Mouse (Mus musculus) liver (tissue): ENCODE measurements at regions not wholly inside any gene's neighbourhood (a gene's known extent, or its start where the extent isn't known, plus 50 kb on each side); places are given as distances from the start of the nearest gene placed in this dataset.

Experiments
- DNase-seq: peaks from one replicate; pipeline ENCODE4 v3.0.0-alpha.2; 2020; ENCODE audit warnings: mixed read lengths

DNA sequence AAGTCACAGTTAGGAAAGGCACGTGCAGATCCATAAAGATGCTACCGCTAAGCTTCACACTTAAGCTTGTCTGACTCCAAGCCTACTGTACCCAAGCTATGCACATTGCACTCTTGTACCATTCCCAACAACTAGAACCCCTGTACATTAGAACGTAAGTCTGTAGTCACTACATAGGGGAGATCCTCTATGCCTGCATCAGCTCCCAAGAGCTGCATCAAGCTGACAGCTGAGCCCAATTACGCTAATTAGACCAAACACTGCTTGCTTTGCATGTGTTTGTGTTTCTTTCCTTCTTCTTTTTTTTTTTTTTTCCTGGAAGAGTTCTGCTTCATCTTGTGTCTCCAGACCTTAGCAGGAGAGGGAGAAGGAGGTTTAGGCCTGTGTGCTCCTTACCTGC is 641.5 kb upstream of the Sox9 start:
- no peak for DNase-seq

DNA sequence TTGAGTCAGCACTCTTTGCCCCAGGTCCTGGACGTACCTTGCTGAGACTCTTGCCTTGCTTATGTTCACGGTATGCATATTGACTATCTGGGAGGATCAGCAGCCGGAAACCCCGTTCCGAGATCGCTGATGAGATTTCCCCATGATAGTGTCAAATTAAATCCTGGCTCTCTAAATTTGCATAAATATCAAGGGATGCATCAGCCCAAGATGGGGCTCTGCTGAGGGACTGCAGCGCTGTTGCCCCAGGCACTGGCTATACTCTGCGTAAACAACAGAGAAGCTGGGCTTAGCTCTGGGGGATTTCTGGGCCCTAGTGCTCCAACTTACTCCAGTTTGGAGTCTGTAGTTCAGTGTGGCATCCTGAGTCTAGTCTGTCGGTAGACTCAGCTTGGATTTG is 641.1 kb upstream of the Sox9 start:
- DNase-seq: no peak

- DNase-seq: no peak
These were observed 630.0 kb upstream of the Sox9 start for GRCm38 (mm10) chr11:112152051-112152450.

- no peak for DNase-seq
These were observed 628.8 kb upstream of the Sox9 start for GRCm38 (mm10) chr11:112153198-112153597.

DNA sequence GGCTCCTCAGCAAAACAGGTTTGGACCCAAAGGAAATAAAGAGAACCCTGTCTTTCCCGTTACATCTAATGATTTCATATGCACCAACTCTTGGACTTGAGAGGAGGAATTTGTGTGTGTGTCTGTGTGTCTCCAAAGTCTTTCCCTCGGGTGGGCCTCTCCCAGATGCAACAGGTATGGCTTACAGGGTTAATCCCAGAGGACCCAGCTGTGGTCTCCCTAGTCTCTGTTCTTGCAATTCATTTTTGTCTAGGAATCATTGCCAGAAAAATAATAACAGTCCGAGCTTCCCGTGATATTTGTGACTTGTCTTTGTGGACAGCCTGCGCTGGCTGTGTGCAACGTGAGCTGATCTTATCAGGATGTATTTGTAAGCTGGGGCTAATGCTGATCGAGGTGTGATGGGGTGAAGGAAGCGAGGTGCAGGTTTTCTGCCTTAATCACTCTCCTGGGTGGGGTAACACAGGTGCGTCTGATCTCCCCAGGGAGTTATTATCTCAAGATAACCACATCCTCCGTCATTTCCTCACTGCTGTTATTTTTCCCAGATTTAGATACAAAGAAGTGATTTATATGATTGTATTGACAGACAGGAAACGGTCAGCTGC is 627.2 kb upstream of the Sox9 start:
- no peak for DNase-seq

- no peak for DNase-seq
These were observed 626.6 kb upstream of the Sox9 start for GRCm38 (mm10) chr11:112155339-112155955.

DNA sequence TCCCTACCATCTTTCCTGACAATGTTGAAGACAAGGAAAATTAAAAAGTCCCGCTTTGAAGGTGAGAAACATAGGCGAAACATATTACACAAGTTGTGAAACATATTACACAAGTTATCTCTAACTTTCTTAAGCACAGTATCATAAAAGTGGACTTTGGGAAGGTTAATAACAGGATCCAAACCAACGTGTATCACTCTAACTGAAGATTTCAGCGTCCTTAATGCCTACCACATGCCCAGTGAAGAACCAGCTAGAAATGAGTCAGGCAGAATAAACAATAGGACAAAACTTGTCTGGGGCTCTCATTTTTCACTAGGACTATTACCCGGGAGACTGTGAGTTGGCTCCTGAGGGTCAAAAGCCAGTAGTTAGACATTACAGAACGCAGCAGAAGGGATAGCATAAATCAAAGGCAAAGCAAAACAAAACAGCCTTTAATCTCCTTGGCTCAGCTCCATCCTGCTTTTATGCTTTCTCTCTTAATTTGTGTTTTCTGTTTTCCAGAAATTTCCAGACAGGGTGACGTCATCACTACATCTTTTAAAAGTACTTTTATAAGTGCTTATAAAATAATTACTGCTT is 618.3 kb upstream of the Sox9 start:
- DNase-seq: no peak

DNA sequence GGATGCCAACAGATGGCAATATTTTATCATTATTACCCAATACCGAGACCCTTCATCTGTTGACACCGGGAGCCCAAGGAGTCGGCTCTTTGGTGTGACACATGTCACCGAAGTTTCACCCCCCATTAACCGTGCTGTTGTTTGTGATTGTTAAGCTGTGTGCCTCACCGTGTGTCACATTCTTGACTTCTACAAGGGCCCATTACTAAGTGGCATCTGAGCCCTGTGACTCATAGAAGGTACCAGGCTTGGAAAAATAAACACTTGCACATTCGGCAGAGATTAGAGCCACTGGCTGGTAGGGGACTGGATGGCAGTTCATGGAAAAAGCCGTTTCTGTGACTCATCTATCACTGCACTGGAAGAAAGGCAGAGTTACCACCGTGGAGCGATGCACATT is 608.4 kb upstream of the Sox9 start:
- DNase-seq: no peak

- DNase-seq: no peak
These were observed 606.7 kb upstream of the Sox9 start for GRCm38 (mm10) chr11:112175302-112175701.

DNA sequence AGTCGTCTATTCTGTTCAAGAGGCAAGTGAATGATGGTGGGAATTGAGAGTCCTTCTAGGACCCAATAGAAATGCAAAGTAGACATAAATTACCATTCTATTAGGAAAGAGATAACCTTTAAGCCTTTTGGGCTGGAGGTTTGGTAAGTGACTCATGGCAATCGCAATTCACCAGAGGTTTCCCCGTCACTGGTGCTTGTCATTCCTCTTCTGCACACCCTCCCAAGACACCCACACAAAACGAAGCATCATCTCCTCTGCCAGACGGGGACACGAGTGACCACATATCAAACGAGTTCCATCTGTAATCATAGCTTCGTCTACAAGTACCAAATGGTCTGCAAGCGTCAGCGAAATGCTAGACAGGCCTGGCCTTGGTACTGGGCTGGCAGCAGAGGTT is 601.4 kb upstream of the Sox9 start:
- no peak for DNase-seq

GRCm38 (mm10) chr11:112197620-112198268 is 584.3 kb upstream of the Sox9 start:
- no peak for DNase-seq

- DNase-seq: no peak
These were observed 577.5 kb upstream of the Sox9 start for GRCm38 (mm10) chr11:112204561-112204960.

- peak; percentile 15 for DNase-seq
These were observed 572.6 kb upstream of the Sox9 start for GRCm38 (mm10) chr11:112209414-112209813.

DNA sequence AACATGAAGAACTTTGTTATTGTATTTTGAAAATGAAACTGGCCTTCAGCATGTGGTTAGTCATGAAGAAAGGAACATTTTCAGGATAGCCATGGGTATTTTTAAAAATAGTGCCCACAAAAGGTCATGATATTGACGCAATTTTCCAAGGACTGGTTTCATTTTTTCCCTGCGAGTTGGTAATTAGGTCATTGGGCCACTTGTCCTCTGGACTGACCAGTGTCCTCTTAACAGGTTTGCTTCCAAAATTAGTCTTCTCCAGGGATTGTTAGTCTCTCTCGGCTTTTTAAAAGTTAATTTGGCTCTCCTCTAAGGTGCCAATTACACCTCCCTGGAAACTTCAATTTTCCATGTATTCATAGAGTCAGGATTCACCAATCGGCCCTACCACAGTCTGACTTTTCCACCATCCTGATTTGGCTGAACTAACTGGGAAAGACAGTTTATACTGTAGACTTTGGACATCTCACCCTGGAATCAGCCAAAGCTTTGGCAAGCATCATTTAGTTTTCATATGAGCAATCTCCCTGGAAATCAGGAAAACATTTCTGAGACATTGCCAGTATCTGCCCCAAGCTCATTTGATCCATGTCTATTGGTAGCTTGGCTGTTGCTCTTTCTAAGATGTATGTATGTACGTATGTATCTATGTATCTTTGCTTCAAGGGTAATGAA is 562.8 kb upstream of the Sox9 start:
- DNase-seq: no peak

DNA sequence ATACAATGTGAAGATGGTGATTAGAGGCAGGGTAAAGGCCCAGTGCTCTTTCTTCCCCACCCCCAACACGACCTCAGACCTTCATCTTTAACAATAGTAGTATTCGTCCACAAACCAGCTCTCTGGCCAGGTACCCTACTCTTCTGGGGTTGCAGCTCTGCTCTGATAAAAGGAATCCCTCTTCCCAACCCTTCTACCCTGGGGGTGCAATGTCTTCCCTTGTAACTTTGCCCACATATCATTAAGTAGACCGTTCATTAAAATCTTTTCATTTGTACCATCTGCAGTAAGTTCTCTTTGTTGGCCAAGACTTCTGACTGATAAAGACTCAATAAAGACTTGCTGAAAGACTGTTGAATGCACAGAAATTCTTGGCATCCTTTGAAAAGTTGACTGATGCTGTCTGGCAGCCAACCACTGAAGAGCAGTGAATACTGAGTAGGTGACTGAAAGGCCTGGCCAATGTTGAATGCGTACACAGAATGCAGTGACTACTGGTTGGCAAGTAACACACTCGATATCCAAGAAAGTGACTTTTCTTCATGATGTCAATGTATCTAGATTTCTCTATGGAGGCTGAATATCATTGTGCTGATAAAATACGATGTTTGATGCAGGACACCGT is 547.4 kb upstream of the Sox9 start:
- no peak for DNase-seq

DNA sequence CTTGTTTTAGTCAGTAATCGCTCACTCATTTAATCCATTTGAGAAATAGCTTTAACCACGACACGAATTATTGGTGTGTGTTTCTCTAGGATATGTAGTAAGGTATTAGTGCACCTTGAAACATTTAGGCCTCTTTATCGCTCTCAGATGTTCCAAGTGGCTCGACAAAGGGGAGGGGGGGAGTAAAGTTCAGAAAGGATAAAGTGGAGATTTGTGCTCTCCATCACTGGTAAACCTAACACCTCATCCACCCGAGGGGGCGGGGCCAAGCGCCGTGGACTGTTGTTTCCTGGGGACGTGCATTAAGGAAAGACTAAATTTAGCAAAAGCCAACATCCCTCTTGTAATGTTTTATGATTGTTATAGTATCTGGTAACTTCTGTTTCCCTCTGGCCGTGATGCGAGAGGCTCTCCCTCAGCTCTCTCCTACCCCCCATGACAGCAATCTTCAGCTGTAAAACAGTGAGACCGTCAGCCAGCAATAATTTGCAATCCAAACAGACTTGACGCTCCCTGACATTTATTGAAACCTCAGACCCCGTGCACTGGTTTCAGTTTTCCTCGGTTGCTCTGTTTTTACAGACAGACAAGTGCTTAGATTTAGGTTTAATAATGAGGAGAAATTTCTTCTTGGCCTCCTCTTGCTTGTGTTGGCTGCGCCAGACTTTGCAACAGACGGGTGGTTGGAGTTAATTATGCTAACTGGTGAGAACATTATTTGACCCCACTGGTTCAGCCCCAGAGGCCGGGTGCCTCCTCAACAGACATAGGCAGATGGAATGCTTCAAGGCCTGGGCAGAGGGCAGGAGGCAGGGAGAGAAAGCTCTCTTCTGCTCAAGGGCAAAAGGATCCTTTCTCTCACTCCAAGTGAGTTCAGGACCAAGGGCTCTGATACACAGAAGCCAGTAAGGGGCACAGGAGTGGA is 542.8 kb upstream of the Sox9 start:
- peak; percentile 3 for DNase-seq

DNA sequence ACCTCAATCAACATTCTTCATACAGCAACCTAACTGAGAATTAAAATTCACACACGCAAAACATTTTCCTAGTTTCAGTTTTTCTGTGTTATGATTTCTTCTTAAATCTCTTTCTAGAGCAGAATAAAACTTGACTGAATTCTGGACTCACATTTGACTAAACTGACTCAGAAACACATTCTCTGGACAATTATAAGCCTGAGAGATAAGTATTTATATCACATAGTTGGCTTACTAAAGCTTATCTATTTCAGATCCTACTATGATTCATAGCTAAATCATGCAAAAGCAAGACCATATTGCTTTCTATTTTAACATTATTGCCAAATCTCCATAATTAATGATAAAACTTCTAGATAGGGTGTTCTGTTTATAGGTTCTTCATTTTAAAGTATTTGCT is 529.5 kb upstream of the Sox9 start:
- no peak for DNase-seq

DNA sequence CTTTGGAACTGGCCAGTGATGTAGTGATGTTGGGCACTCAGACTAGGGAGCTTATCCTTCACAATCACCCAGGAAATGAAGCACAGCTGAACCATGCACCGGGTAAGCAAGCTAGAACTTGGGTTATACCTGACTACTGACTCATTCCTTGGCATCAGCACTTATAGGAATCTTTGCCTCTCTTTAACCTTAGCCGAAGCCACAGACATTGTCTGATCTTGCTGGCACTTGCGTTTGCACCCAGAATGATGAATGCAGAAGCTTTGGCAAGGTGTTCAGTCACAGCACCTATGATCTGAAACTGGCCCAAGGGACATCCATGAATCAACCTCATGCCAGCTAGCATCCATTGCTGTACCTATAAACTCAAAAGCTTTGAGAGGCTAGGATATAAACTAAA is 529.0 kb upstream of the Sox9 start:
- no peak for DNase-seq

GRCm38 (mm10) chr11:112256326-112256725 is 525.7 kb upstream of the Sox9 start:
- no peak for DNase-seq

DNA sequence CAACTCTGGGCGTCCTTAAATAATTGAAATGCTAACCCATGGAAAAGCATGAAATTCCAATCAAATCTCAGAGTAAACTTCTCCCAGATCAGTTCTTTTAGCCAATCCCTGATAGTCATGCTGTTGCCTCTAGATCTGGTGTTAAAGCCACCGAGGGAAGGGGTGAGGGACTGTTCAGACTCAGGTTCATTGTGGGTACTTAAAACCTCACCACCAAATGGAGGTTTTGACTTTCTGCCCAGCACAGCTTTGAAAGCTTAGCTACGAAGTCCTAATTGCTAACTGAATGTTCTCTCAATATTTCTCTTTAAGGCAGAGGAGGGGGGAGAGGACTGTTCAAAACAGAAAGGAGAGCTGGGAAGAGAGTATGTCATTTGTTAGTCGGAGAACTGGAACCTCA is 517.9 kb upstream of the Sox9 start:
- DNase-seq: no peak

DNA sequence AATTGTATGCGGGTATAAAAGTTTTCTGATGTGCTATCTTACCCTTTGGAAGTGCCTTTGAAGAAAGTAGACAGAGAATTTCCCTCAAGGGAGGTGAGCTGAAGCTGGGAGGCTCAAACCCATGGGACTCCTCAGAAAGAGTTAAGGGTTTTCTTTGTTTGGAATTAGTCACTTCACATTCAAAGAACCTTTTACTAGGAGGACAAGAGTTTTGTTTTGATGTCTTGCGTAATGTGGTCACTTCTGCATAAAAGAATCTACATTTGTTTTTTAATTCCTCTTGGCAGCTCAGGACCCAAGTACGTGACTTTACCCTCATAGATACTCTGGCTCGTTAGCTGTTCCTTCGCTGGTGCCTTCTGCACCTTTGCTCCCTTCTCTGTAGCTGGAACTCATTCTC is 511.1 kb upstream of the Sox9 start:
- DNase-seq: no peak

DNA sequence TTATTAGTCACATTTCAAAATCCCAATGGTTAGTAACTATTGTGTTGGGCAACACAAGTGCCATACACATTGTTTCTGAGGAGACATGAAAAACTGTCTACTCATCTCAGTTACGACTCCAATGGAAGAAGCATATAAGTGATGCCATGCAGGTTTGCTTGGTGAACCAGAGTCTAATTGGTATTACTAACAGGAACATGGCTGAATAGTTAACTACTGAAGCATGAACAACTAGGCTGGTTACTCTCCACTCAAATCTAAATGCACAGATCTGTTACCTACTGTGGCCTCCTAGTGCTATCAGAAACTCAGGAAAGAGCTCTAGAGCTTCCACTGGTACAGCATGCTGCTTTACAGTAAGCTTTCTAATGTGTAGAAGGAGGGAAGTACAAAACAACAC is 503.5 kb upstream of the Sox9 start:
- DNase-seq: no peak
